Mouse (Mus musculus): ENCODE data around the gene Upk2. TPM values are rescaled to one million over a fixed set of nuclear protein-coding genes. Genes with fewer than 3 reads are reported as not detected.

The Upk2 gene
- polyA plus RNA-seq, 1 experiment: not detected

- TF ChIP-seq CTCF (IDR thresholded peaks at IDR 0.05; ENCODE audit: borderline replicate concordance, extremely low read depth, insufficient read depth, insufficient read length) (peak; percentile 6; the same call in 1 of the 2 replicates), POLR2A (IDR thresholded peaks at IDR 0.05; ENCODE audit: borderline replicate concordance, extremely low read depth, insufficient read depth, insufficient read length, poor library complexity, severe bottlenecking) (no peak)
- peak; percentile 96 for DNase-seq (ENCODE audit: low read depth)
Observed at GRCm38 (mm10) chr9:44478959-44479605, 24.3 kb upstream of the Upk2 start.

GRCm38 (mm10) chr9:44478229-44478921 lies 23.6 kb upstream of the Upk2 start:
- TF ChIP-seq POLR2A (IDR thresholded peaks at IDR 0.05; ENCODE audit: borderline replicate concordance, extremely low read depth, insufficient read depth, insufficient read length, poor library complexity, severe bottlenecking): no peak
- no peak; the same call in 1 of the 2 replicates for TF ChIP-seq CTCF (IDR thresholded peaks at IDR 0.05; ENCODE audit: borderline replicate concordance, extremely low read depth, insufficient read depth, insufficient read length)
- peak; percentile 99 for DNase-seq (ENCODE audit: low read depth)

- peak; percentile 79 for DNase-seq (ENCODE audit: low read depth)
- TF ChIP-seq CTCF (IDR thresholded peaks at IDR 0.05; ENCODE audit: borderline replicate concordance, extremely low read depth, insufficient read depth, insufficient read length): peak; percentile 68
- TF ChIP-seq POLR2A (IDR thresholded peaks at IDR 0.05; ENCODE audit: borderline replicate concordance, extremely low read depth, insufficient read depth, insufficient read length, poor library complexity, severe bottlenecking): no peak
Observed at GRCm38 (mm10) chr9:44477339-44478228, 22.8 kb upstream of the Upk2 start.

GRCm38 (mm10) chr9:44475936-44476335 lies 21.2 kb upstream of the Upk2 start:
- no peak for DNase-seq (ENCODE audit: low read depth)
- TF ChIP-seq POLR2A (IDR thresholded peaks at IDR 0.05; ENCODE audit: borderline replicate concordance, extremely low read depth, insufficient read depth, insufficient read length, poor library complexity, severe bottlenecking) (no peak), CTCF (IDR thresholded peaks at IDR 0.05; ENCODE audit: borderline replicate concordance, extremely low read depth, insufficient read depth, insufficient read length) (peak; percentile 7; the same call in 1 of the 2 replicates)

GRCm38 (mm10) chr9:44474327-44474726 lies 19.6 kb upstream of the Upk2 start:
- no peak for DNase-seq (ENCODE audit: low read depth)
- TF ChIP-seq CTCF (IDR thresholded peaks at IDR 0.05; ENCODE audit: borderline replicate concordance, extremely low read depth, insufficient read depth, insufficient read length) (no peak), POLR2A (IDR thresholded peaks at IDR 0.05; ENCODE audit: borderline replicate concordance, extremely low read depth, insufficient read depth, insufficient read length, poor library complexity, severe bottlenecking) (no peak)

GRCm38 (mm10) chr9:44473184-44473583 lies 18.4 kb upstream of the Upk2 start:
- no peak for DNase-seq (ENCODE audit: low read depth)
- TF ChIP-seq CTCF (IDR thresholded peaks at IDR 0.05; ENCODE audit: borderline replicate concordance, extremely low read depth, insufficient read depth, insufficient read length): peak; percentile 17; the same call in 1 of the 2 replicates
- no peak for TF ChIP-seq POLR2A (IDR thresholded peaks at IDR 0.05; ENCODE audit: borderline replicate concordance, extremely low read depth, insufficient read depth, insufficient read length, poor library complexity, severe bottlenecking)

- TF ChIP-seq POLR2A (IDR thresholded peaks at IDR 0.05; ENCODE audit: borderline replicate concordance, extremely low read depth, insufficient read depth, insufficient read length, poor library complexity, severe bottlenecking) (no peak), CTCF (IDR thresholded peaks at IDR 0.05; ENCODE audit: borderline replicate concordance, extremely low read depth, insufficient read depth, insufficient read length) (no peak)
- peak; percentile 47 for DNase-seq (ENCODE audit: low read depth)
Observed at GRCm38 (mm10) chr9:44468800-44469199, 14.0 kb upstream of the Upk2 start.

GRCm38 (mm10) chr9:44468224-44468623 lies 13.4 kb upstream of the Upk2 start:
- TF ChIP-seq POLR2A (IDR thresholded peaks at IDR 0.05; ENCODE audit: borderline replicate concordance, extremely low read depth, insufficient read depth, insufficient read length, poor library complexity, severe bottlenecking) (no peak), CTCF (IDR thresholded peaks at IDR 0.05; ENCODE audit: borderline replicate concordance, extremely low read depth, insufficient read depth, insufficient read length) (no peak)

GRCm38 (mm10) chr9:44461950-44462349 lies 7.2 kb upstream of the Upk2 start:
- no peak for TF ChIP-seq CTCF (IDR thresholded peaks at IDR 0.05; ENCODE audit: borderline replicate concordance, extremely low read depth, insufficient read depth, insufficient read length)
- no peak for TF ChIP-seq POLR2A (IDR thresholded peaks at IDR 0.05; ENCODE audit: borderline replicate concordance, extremely low read depth, insufficient read depth, insufficient read length, poor library complexity, severe bottlenecking)
- DNase-seq (ENCODE audit: low read depth): no peak

More at GRCm38 (mm10) chr9:44468224-44468623, 13.4 kb upstream of the Upk2 start:
- DNase-seq (ENCODE audit: low read depth): no peak

GRCm38 (mm10) chr9:44457035-44457742 lies 2.4 kb upstream of the Upk2 start:
- DNase-seq (ENCODE audit: low read depth): peak; percentile 100
- no peak for TF ChIP-seq CTCF (IDR thresholded peaks at IDR 0.05; ENCODE audit: borderline replicate concordance, extremely low read depth, insufficient read depth, insufficient read length)
- TF ChIP-seq POLR2A (IDR thresholded peaks at IDR 0.05; ENCODE audit: borderline replicate concordance, extremely low read depth, insufficient read depth, insufficient read length, poor library complexity, severe bottlenecking): no peak
